Mouse (Mus musculus) heart, postnatal 25 days (tissue): Measurements from ENCODE around the gene Gm8005. TPM values are rescaled to one million over a fixed set of nuclear protein-coding genes. Genes with fewer than 3 reads are reported as not detected.
"Not testable (repeated sequence)": the region's sequence is repeated elsewhere in the genome, so short reads cannot be mapped to it uniquely, and the experiment has no call there.

Source experiments
- DNase-seq: peaks from one replicate; pipeline ENCODE4 v3.0.0; 2022; ENCODE audit warnings: low spot score
- intact Hi-C: fragments of 180-260 bp; cut with DNase I; formaldehyde crosslinking; loops from one replicate; pipeline ENCODE4 v1.15.1; 2025
- total RNA-seq, 2 experiments: library from RNA; stranded (reverse); gene quantifications; 2 replicates each; pipeline ENCODE4 v1.2.3; 2021

Gene Gm8005
- total RNA-seq = not detected

- intact Hi-C loops, DNase-seq: not testable (repeated sequence)
Observed at GRCm38 (mm10) chr14:42439573-42439972, at the start of gene Gm8005. Gene Gm8005 (minus strand): TSS chr14:42439673.

- intact Hi-C loops, DNase-seq: not testable (repeated sequence)
Observed at GRCm38 (mm10) chr14:42463581-42463980, 24.1 kb upstream of the Gm8005 start, which contains the start of gene Gm8011. Gene Gm8011 (plus strand): TSS chr14:42463881.

Other genes with a start within 250 kb of the Gm8005 start
- not detected for gene Gm3573, start 248.9 kb downstream of the Gm8005 start, total RNA-seq
- gene Gm17026, start 179.6 kb downstream of the Gm8005 start, total RNA-seq = not detected
- not detected for gene Gm9611, start 142.3 kb downstream of the Gm8005 start, total RNA-seq
- gene Gm7995, start 129.5 kb downstream of the Gm8005 start, total RNA-seq = not detected
- not detected for gene Gm8011, start 24.2 kb upstream of the Gm8005 start, total RNA-seq
- not detected for gene Gm8020, start 62.7 kb upstream of the Gm8005 start, total RNA-seq
- not detected for gene Gm8024, start 84.6 kb upstream of the Gm8005 start, total RNA-seq
- gene Gm17124, start 160.2 kb upstream of the Gm8005 start, total RNA-seq = not detected
- not detected for gene Gm3633, start 202.2 kb upstream of the Gm8005 start, total RNA-seq
- not detected for gene Gm10378, start 216.3 kb upstream of the Gm8005 start, total RNA-seq